ENCODE assay signal across 8 mouse cellular contexts in the genomic region with DNA sequence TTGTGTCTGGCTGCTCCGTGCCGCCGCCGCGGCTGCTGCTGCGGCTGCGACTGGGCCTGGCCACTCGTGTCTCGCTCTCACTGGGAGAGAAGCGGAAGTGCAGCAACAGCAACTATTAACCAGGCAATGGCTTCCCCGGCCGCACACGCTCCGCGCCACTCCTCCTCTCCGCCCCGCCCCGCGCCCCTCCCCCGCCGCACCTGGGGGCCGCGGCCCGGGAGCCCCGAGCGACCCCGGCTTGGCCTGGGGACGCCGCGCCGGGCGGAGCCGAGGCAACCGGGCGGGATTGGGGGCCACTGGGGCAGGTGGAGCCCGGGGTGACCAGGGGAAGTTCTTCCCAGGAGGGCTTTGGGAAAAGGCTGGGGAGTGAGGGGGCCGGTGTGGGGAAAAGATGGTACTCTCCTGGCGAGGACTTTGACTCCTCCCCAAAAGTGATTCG. TPM values are rescaled to one million over a fixed set of nuclear protein-coding genes. Genes with fewer than 3 reads are reported as not detected.
A peak's percentile ranks its signal among the peaks of the same experiment; 100 is the strongest.
DNase-seq lines count a peak whose midpoint lies in the region; ATAC-seq lines count a peak whose summit lies in the region.

Ube2e1 (minus strand) TSS at position 167 of the 439 bp plus-strand sequence.

- H3K27me3 ChIP-seq in erythroblast, embryonic 14.5 days (ENCODE audit: control insufficient read depth) = peaks cover 20% of the 10 kb centered on the region
- no peaks in the 10 kb centered on the region for H3K27me3 ChIP-seq in limb, embryonic 12.5 days
- H3K27me3 ChIP-seq in midbrain, embryonic 14.5 days (ENCODE audit: control insufficient read depth, insufficient read depth, low read length) = no peaks in the 10 kb centered on the region

- peak within 1 kb of the TSS; percentile 73 for H3K4me3 ChIP-seq in erythroblast, embryonic 14.5 days (replicated peaks)
- H3K4me3 ChIP-seq in limb, embryonic 12.5 days (replicated peaks) = peak within 1 kb of the TSS; percentile 96
- H3K4me3 ChIP-seq in midbrain, embryonic 14.5 days (replicated peaks; ENCODE audit: low read depth, low read length) = peak within 1 kb of the TSS; percentile 89

- peak; percentile 86 for DNase-seq in embryo, embryonic 9.5 days (ENCODE audit: extremely low spot score)
- peak; percentile 99 for DNase-seq in heart, adult 11 months
- peak; percentile 84 for DNase-seq in kidney, adult 18-20 months
- DNase-seq in midbrain, embryonic 14.5 days = peak; percentile 87
- peak; percentile 37 for DNase-seq in spleen, adult 12 weeks (ENCODE audit: low spot score)

- H3K4me1 ChIP-seq in erythroblast, embryonic 14.5 days (ENCODE audit: control insufficient read depth) = peaks cover 20% of the 10 kb centered on the region
- H3K4me1 ChIP-seq in limb, embryonic 12.5 days (replicated peaks) = peaks cover 27% of the 10 kb centered on the region
- H3K4me1 ChIP-seq in midbrain, embryonic 14.5 days (ENCODE audit: control insufficient read depth, insufficient read depth, low read length) = peaks cover 23% of the 10 kb centered on the region

- H3K9ac ChIP-seq in limb, embryonic 12.5 days (replicated peaks) = peak within 1 kb of the TSS; percentile 97
- H3K9ac ChIP-seq in midbrain, embryonic 14.5 days (replicated peaks; ENCODE audit: low read length) = peak within 1 kb of the TSS; percentile 98

- no peaks in the 10 kb centered on the region for H3K9me3 ChIP-seq in erythroblast, embryonic 14.5 days (ENCODE audit: control insufficient read depth, low read length)
- no peaks in the 10 kb centered on the region for H3K9me3 ChIP-seq in limb, embryonic 12.5 days
- no peaks in the 10 kb centered on the region for H3K9me3 ChIP-seq in midbrain, embryonic 14.5 days (ENCODE audit: control insufficient read depth, low read length)

- no peak for ATAC-seq in erythroblast, adult 5-6 weeks (replicated peaks; ENCODE audit: low FRiP score, poor library complexity, severe bottlenecking)
- peak; percentile 88 for ATAC-seq in limb, embryonic 12.5 days (ENCODE audit: insufficient number of reproducible peaks, insufficient read depth, low FRiP score, low TSS enrichment, low read depth)
- peak; percentile 91 for ATAC-seq in midbrain, embryonic 14.5 days (ENCODE audit: low FRiP score, low TSS enrichment)

- peak within 1 kb of the TSS; percentile 82 for H3K27ac ChIP-seq in limb, embryonic 12.5 days
- peak within 1 kb of the TSS; percentile 87 for H3K27ac ChIP-seq in midbrain, embryonic 14.5 days (replicated peaks; ENCODE audit: low read depth, low read length)

- H3K4me2 ChIP-seq in limb, embryonic 12.5 days = peak within 1 kb of the TSS; percentile 68
- peak within 1 kb of the TSS; percentile 51 for H3K4me2 ChIP-seq in midbrain, embryonic 14.5 days (ENCODE audit: low read length)

- H3K36me3 ChIP-seq in erythroblast, embryonic 14.5 days (ENCODE audit: control insufficient read depth) = no peaks in the 10 kb centered on the region
- peaks cover 11% of the 10 kb centered on the region for H3K36me3 ChIP-seq in limb, embryonic 12.5 days
- peaks cover 8% of the 10 kb centered on the region; the same call in 1 of the 2 replicates for H3K36me3 ChIP-seq in midbrain, embryonic 14.5 days (ENCODE audit: control insufficient read depth, insufficient read depth, low read length)

- WGBS in limb, embryonic 12.5 days = under 1% methylated on average over 31 of the region's 39 CpGs
- WGBS in midbrain, embryonic 14.5 days = under 1% methylated on average over 39 of the region's 39 CpGs

RNA-seq across cellular contexts. Expression of gene Ube2e1, which starts in this region (rescaled TPM):
- 0.31 and 0.45 TPM in 2 replicates for polyA plus RNA-seq in erythroblast, embryonic 14.5 days (2012)
- 12.3 and 36.8 TPM in 2 replicates for total RNA-seq in erythroblast, adult 5-6 weeks (2015; ENCODE audit: low replicate concordance)
- 7.0 and 8.2 TPM in 2 replicates for total RNA-seq in erythroblast, adult 5-6 weeks (2017; ENCODE audit: low replicate concordance)
- polyA plus RNA-seq in limb, embryonic 12.5 days (2016; fragmentation: Nextera tagmentation; extraction: Ambion mirVana) = 172 and 185 TPM in 2 replicates
- 83.0 and 139 TPM in 2 replicates for polyA plus RNA-seq in midbrain, embryonic 14.5 days (2014; fragmentation: Nextera tagmentation; extraction: Ambion mirVana)

Comparison
In these comparisons a context has a peak if more than half of its experiments do, and no peak if none do; other contexts are left out.
1. RNA of gene Ube2e1 (polyA plus RNA-seq): 172 to 185 TPM in limb, embryonic 12.5 days and 83.0 to 139 TPM in midbrain, embryonic 14.5 days; 0.31 to 0.45 TPM in erythroblast, embryonic 14.5 days; every median in the first group is over 10 times any median in the second.
2. DNase-seq: peak in every context shown above with its lines; median percentile 99 in heart, adult 11 months; 87 in midbrain, embryonic 14.5 days; 86 in embryo, embryonic 9.5 days; 84 in kidney, adult 18-20 months; 37 in spleen, adult 12 weeks.
3. Peak in every context shown above with its lines, with median percentiles within 50 percentile points of each other: H3K4me3 ChIP-seq.